Mouse (Mus musculus): ENCODE measurements around the gene S1pr2.

DNA sequence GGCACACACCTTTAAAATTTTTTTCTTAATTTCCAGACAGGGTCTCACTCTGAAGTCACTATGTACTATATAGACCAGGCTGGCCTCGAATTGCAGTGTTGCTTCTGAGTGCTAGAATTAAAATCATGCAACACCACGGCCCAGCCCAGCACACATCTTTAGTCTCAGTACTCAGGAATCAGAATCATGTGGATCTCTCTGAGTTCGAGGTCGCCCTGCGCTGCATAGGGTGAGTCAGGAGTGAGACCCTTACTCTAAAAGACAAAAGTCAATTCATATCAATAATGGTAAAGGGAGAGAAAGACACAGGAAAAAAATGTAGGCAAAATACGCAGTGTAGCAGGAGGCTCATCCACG is 25.7 kb upstream of the S1pr2 start:
- no peak for TF ChIP-seq CTCF (conservative IDR thresholded peaks at IDR 0.05 in 1 of 2, IDR thresholded peaks at IDR 0.05 in 1 of 2; ENCODE audit: low read depth in 2 of 2, low read length in 2 of 2)
- TF ChIP-seq CHD2 (IDR thresholded peaks at IDR 0.05; ENCODE audit: low read length) = no peak
- no peak for TF ChIP-seq POLR2A (IDR thresholded peaks at IDR 0.05; ENCODE audit: low read depth, low read length)
- TF ChIP-seq MAZ (IDR thresholded peaks at IDR 0.05; ENCODE audit: low read depth, low read length) = no peak
- TF ChIP-seq RAD21 (IDR thresholded peaks at IDR 0.05; ENCODE audit: low read depth, low read length) = no peak
- no peak for TF ChIP-seq MAX (IDR thresholded peaks at IDR 0.05; ENCODE audit: low read length)
- no peak for TF ChIP-seq USF2 (conservative IDR thresholded peaks at IDR 0.05; ENCODE audit: low read depth, low read length)
- no peak for TF ChIP-seq JUND (conservative IDR thresholded peaks at IDR 0.05; ENCODE audit: low read depth, low read length)
- TF ChIP-seq JUN (IDR thresholded peaks at IDR 0.05; ENCODE audit: insufficient read depth, low read depth, low read length) = no peak
